Mouse (Mus musculus) olfactory bulb, adult 2 months (tissue): ENCODE measurements around the gene Sncg. TPM values are rescaled to one million over a fixed set of nuclear protein-coding genes. Genes with fewer than 3 reads are reported as not detected.

Experiments
- H3K27ac ChIP-seq: fragments of 200-500 bp; 2 replicates; pipeline ENCODE4 v1.5.1; 2012; ENCODE audit warnings: low read depth, low read length; ENCODE audit not compliant: insufficient read depth
- H3K4me1 ChIP-seq: fragments of 200-500 bp; 2 replicates; pipeline ENCODE4 v1.6.1; 2012; ENCODE audit warnings: low read length; ENCODE audit not compliant: control insufficient read depth, insufficient read depth
- H3K4me3 ChIP-seq: fragments of 200-500 bp; 2 replicates; pipeline ENCODE4 v1.5.1; 2012; ENCODE audit warnings: mild to moderate bottlenecking, low read depth, low read length, moderate library complexity; ENCODE audit not compliant: insufficient read depth
- CTCF ChIP-seq: fragments of 200-500 bp; IDR thresholded peaks from 2 replicates; pipeline ENCODE4 v1.5.1; 2012; ENCODE audit warnings: low read depth, mild to moderate bottlenecking, low read length, moderate library complexity; ENCODE audit not compliant: insufficient read depth
- POLR2A ChIP-seq: fragments of 200-500 bp; IDR thresholded peaks from 2 replicates; pipeline ENCODE4 v1.6.1; 2012; ENCODE audit warnings: mild to moderate bottlenecking, low read depth, low read length, moderate library complexity; ENCODE audit not compliant: insufficient read depth
- WGBS: fragments of 180-500 bp; shearing (Covaris S2); methylation state at CpG from one replicate; pipeline ENCODE4 v1.1.7; 2018; 5-methylcytosine and 5-hydroxymethylcytosine counted together
- polyA plus RNA-seq: library from polyadenylated mRNA; stranded (reverse); fragments of >200 nt; gene quantifications from 2 replicates; pipeline ENCODE4 v1.2.4, GENCODE M21; 2012; ENCODE audit warnings: low replicate concordance; ENCODE audit not compliant: missing spikeins, insufficient read depth, insufficient read length

The Sncg gene
- polyA plus RNA-seq, 1 experiment, result not detected

- TF ChIP-seq POLR2A (no peak), CTCF (no peak)
- Histone ChIP-seq H3K27ac (no peak overlapping the region), H3K4me3 (no peak overlapping the region), H3K4me1 (no peaks in the 10 kb centered on the region)
- 95% methylated on average over 21 of the region's 21 CpGs for WGBS
These were observed 24.3 kb upstream of the Sncg start for GRCm38 (mm10) chr14:34398901-34399300.

- Histone ChIP-seq H3K4me3 (no peak overlapping the region), H3K27ac (no peak overlapping the region), H3K4me1 (no peaks in the 10 kb centered on the region)
- WGBS, result 79% methylated on average over 5 of the region's 5 CpGs
- TF ChIP-seq CTCF (no peak), POLR2A (no peak)
These were observed 23.3 kb upstream of the Sncg start for GRCm38 (mm10) chr14:34397871-34398270.

- TF ChIP-seq POLR2A (no peak), CTCF (no peak)
- H3K4me1 ChIP-seq, result no peaks in the 10 kb centered on the region
- H3K4me3 ChIP-seq, result no peak overlapping the region
- no peak overlapping the region for H3K27ac ChIP-seq
- WGBS, result 45% methylated on average over 4 of the region's 4 CpGs
These were observed 18.7 kb upstream of the Sncg start for GRCm38 (mm10) chr14:34393295-34393694.

GRCm38 (mm10) chr14:34382921-34383704, 8.5 kb upstream of the Sncg start:
- 76% methylated on average over 9 of the region's 9 CpGs for WGBS

DNA sequence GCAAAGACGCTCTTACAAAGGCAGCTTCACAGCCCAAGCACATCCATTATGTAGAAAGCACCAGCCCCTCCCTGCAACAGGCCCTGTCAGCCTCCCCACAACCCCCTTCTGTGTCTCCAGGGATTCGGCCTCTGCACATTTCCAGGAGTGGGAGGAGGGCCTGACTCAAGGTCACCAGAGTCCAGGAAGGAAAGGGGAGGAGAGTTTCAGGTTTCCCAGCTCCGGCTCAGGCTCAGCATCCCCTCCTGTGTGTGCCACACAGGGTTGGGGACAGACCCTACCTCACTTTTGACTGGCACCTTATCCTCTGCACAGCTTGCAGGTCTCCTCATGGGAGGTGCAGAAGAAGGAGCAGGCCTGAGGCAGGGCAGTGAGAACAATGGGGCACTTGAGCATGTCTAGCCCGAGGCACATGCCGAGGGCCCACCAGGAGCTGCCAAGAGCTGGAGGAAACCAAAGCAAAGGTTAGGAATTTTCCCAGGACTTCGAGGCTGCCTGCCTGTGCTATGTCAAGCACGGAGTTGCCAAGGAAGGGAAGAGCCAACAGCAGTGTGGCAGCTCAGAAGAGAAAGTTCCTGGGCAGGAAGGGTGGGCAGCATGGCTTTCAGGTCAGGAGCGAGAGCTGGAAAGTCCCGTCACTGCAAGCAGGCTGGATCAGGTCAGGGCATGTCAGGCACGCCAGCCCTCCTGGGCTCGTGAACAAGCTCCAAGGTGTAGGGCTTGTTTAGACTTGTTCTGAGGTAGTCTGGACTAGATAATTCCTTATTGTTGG, 4.2 kb upstream of the Sncg start:
- Histone ChIP-seq H3K4me1 (peaks cover 7% of the 10 kb centered on the region), H3K4me3 (no peak overlapping the region), H3K27ac (peak overlapping the region; percentile 48)
- no peak for TF ChIP-seq POLR2A
- no peak for TF ChIP-seq CTCF
- WGBS, result 71% methylated on average over 11 of the region's 11 CpGs

More at GRCm38 (mm10) chr14:34382921-34383704, 8.5 kb upstream of the Sncg start:
- H3K4me1 ChIP-seq, result peaks cover 7% of the 10 kb centered on the region; the same call in 1 of the 2 replicates
- H3K4me3 ChIP-seq, result no peak overlapping the region
- H3K27ac ChIP-seq, result no peak overlapping the region
- TF ChIP-seq CTCF (no peak), POLR2A (no peak)

GRCm38 (mm10) chr14:34377121-34377520, 2.5 kb upstream of the Sncg start:
- no peak overlapping the region for H3K4me3 ChIP-seq
- peaks cover 7% of the 10 kb centered on the region for H3K4me1 ChIP-seq
- no peak for TF ChIP-seq CTCF
- TF ChIP-seq POLR2A, result no peak
- 82% methylated on average over 4 of the region's 4 CpGs for WGBS
- no peak overlapping the region for H3K27ac ChIP-seq

DNA sequence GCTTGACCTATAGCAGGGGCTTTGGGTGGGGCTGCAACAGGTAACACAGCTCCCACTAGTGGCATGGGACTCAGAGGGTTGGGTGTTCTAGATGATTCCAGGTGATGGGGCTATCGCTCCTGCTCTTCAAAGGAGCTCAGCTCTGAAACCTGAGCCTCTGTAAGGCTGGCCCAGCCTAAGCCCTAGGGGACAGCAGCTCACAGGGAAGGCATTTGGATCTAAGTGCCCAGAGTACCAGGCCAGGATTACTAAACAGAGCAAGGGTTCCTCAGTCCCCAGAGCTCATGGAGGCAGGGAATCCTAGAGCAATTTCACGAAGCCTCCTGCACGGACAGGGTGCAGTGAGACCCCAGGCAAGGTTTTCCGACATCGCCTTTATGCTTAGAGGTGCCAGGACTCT, 1.4 kb upstream of the Sncg start:
- Histone ChIP-seq H3K4me1 (peaks cover 7% of the 10 kb centered on the region), H3K27ac (no peak overlapping the region), H3K4me3 (no peak overlapping the region)
- TF ChIP-seq CTCF, result no peak
- TF ChIP-seq POLR2A, result no peak
- 95% methylated on average over 5 of the region's 5 CpGs for WGBS

GRCm38 (mm10) chr14:34375415-34375904, 871 bp upstream of the Sncg start, which contains the start of gene Mmrn2:
TSS of gene Mmrn2 (plus strand) at chr14:34375465.
- TF ChIP-seq CTCF, result no peak
- no peak for TF ChIP-seq POLR2A
- 84% methylated on average over 13 of the region's 13 CpGs for WGBS
- Histone ChIP-seq H3K4me1 (peaks cover 7% of the 10 kb centered on the region), H3K27ac (no peak within 1 kb of the TSS), H3K4me3 (no peak within 1 kb of the TSS)

- WGBS, result 93% methylated on average over 6 of the region's 6 CpGs
- TF ChIP-seq CTCF (no peak), POLR2A (no peak)
- no peak overlapping the region for H3K4me3 ChIP-seq
- peaks cover 2% of the 10 kb centered on the region for H3K4me1 ChIP-seq
- no peak overlapping the region for H3K27ac ChIP-seq
These were observed 1.0 kb downstream of the Sncg start for GRCm38 (mm10) chr14:34373581-34373980.
